Mouse (Mus musculus) myocyte (in vitro differentiated cells): ENCODE results near the gene Ldha.

ENCODE experiments used
- CEBPB ChIP-seq: IDR thresholded peaks from 2 replicates; pipeline ENCODE4 v1.6.1; 2011; ENCODE audit warnings: mild to moderate bottlenecking, moderate library complexity; ENCODE audit not compliant: poor library complexity, insufficient read depth, severe bottlenecking
- MYOG ChIP-seq, 3 experiments: IDR thresholded peaks; one replicate each; pipeline ENCODE4 v1.6.1; 2011; ENCODE audit warnings: control low read depth in 2 of 3, low read depth in 2 of 3, mild to moderate bottlenecking in 2 of 3; ENCODE audit not compliant: insufficient read length in 2 of 3, control insufficient read depth in 1 of 3, insufficient read depth in 1 of 3
- POLR2A ChIP-seq: IDR thresholded peaks from one replicate; pipeline ENCODE4 v1.6.1; 2011; ENCODE audit warnings: low read depth, mild to moderate bottlenecking, control low read depth, moderate library complexity; ENCODE audit not compliant: insufficient read length
- SRF ChIP-seq: IDR thresholded peaks from one replicate; pipeline ENCODE4 v1.6.1; 2011; ENCODE audit warnings: low read depth; ENCODE audit not compliant: control insufficient read depth, insufficient read length
- TCF12 ChIP-seq: IDR thresholded peaks from one replicate; pipeline ENCODE4 v1.6.1; 2011; ENCODE audit warnings: mild to moderate bottlenecking, control low read depth; ENCODE audit not compliant: poor library complexity, insufficient read depth, severe bottlenecking
- TCF3 ChIP-seq: IDR thresholded peaks from one replicate; pipeline ENCODE4 v1.6.1; 2011; ENCODE audit warnings: low read depth, control low read depth; ENCODE audit not compliant: insufficient read length
- USF1 ChIP-seq: IDR thresholded peaks from one replicate; pipeline ENCODE4 v1.6.1; 2011; ENCODE audit warnings: low read depth, mild to moderate bottlenecking, control low read depth, moderate library complexity

- TF ChIP-seq TCF12 (no peak), POLR2A (no peak), MYOG (IDR thresholded peaks at IDR 0.05; ENCODE audit: control insufficient read depth in 1 of 3, insufficient read depth in 1 of 3, insufficient read length in 2 of 3, low read depth in 2 of 3) (no peak), USF1 (no peak), CEBPB (no peak), TCF3 (no peak), SRF (no peak)
These were observed 8.0 kb downstream of the Ldha start for GRCm38 (mm10) chr7:46849287-46849686.
